Comparison of ENCODE assay signal across 8 mouse cellular contexts in the genomic region with DNA sequence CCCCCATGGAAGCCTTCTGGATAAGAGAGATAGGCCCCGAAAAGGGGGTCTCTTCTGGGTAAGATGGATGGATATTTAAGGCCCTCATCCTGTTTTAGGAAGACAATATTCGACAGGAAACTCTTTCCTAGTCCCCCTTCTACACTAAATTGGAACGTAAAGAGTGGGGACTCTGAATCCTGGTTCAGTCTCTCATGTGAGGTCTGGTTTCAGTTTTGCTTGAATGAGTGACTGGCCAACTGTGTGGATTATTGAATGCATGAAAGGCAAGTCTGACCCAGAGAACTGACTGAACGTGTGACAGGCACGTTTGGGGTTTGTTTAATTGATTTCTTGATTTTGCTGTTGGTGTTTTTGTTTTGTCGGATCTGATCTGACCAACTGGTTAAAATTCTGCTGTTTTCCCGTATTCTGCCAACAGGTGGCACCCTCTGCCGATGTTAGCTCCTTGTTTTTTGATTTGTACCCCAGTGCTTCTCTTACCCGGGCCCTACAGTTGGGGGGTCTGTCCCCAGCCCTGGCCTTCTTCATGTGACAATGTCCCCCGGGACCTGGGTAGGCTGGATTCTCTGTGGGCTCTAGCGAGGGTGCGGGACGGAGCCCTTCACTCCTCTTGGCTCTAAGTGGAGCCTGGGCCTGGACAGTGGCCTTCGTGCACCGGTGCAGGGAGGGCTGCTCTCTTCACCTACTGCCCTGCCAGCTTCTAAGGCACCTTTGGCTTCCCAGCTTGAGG. TPM values are rescaled to one million over a fixed set of nuclear protein-coding genes. Genes with fewer than 3 reads are reported as not detected.
A peak's percentile ranks its signal among the peaks of the same experiment; 100 is the strongest.
DNase-seq lines count a peak whose midpoint lies in the region; ATAC-seq and TF ChIP-seq lines count a peak whose summit lies in the region.

No protein-coding gene starts in this region.

- no peaks in the 10 kb centered on the region for H3K9me3 ChIP-seq in forebrain, postnatal 0 days (ENCODE audit: low read length)
- H3K9me3 ChIP-seq in lung, embryonic 14.5 days (ENCODE audit: low read depth, low read length): no peaks in the 10 kb centered on the region

- peak overlapping the region; percentile 43 for H3K4me3 ChIP-seq in cerebellum, adult 2 months (replicated peaks; ENCODE audit: insufficient read depth, low read depth, low read length)
- no peak overlapping the region; the same call in 1 of the 2 replicates for H3K4me3 ChIP-seq in forebrain, postnatal 0 days (ENCODE audit: low read depth, low read length)
- H3K4me3 ChIP-seq in layer of hippocampus, adult 2 months: peak overlapping the region; percentile 52
- peak overlapping the region; percentile 20; the same call in 1 of the 2 replicates for H3K4me3 ChIP-seq in lung, embryonic 14.5 days (ENCODE audit: low read depth, low read length)

- TF ChIP-seq POLR2A in cerebellum, adult 2 months (IDR thresholded peaks at IDR 0.05; ENCODE audit: borderline replicate concordance, insufficient read depth, low read length): no peak

- peak; percentile 71; the same call in 1 of the 2 replicates for TF ChIP-seq CTCF in cerebellum, adult 2 months (IDR thresholded peaks at IDR 0.05; ENCODE audit: borderline replicate concordance, insufficient read depth, low read depth, low read length)
- peak; percentile 81 for TF ChIP-seq CTCF in forebrain, postnatal 0 days (IDR thresholded peaks at IDR 0.05; ENCODE audit: low read depth)
- TF ChIP-seq CTCF in layer of hippocampus, adult 2 months (conservative IDR thresholded peaks at IDR 0.05): peak; percentile 88
- TF ChIP-seq CTCF in lung, embryonic 14.5 days (IDR thresholded peaks at IDR 0.05; ENCODE audit: low read depth): peak; percentile 79

- intact Hi-C loops in heart, postnatal 36 days (cut with DNase I): loop anchor here (5.0 kb wide), 1 partner anchor 418 kb away; no protein-coding TSS in a partner anchor

- no peaks in the 10 kb centered on the region for H3K4me1 ChIP-seq in cerebellum, adult 2 months (ENCODE audit: control insufficient read depth, insufficient read depth, low read length)
- H3K4me1 ChIP-seq in forebrain, postnatal 0 days (ENCODE audit: insufficient read depth): no peaks in the 10 kb centered on the region
- no peaks in the 10 kb centered on the region for H3K4me1 ChIP-seq in lung, embryonic 14.5 days (ENCODE audit: insufficient read depth)

- WGBS in cerebellum, adult 2 months: 12% methylated on average over 15 of the region's 15 CpGs
- 23% methylated on average over 15 of the region's 15 CpGs for WGBS in forebrain, postnatal 0 days
- WGBS in lung, embryonic 14.5 days: 23% methylated on average over 15 of the region's 15 CpGs

- no peaks in the 10 kb centered on the region for H3K36me3 ChIP-seq in forebrain, postnatal 0 days (ENCODE audit: insufficient read depth)
- no peaks in the 10 kb centered on the region for H3K36me3 ChIP-seq in lung, embryonic 14.5 days (ENCODE audit: insufficient read depth)

- ATAC-seq in forebrain, postnatal 0 days: peak; percentile 76
- peak; percentile 58; the same call in 1 of the 2 replicates for ATAC-seq in lung, embryonic 14.5 days (ENCODE audit: insufficient read depth)
- peak; percentile 59; the same call in 1 of the 2 replicates for ATAC-seq in neutrophil, adult 5-6 weeks (ENCODE audit: extremely low read depth, insufficient number of reproducible peaks, low FRiP score, poor library complexity, severe bottlenecking)

- H3K9ac ChIP-seq in forebrain, postnatal 0 days: peak overlapping the region; percentile 18; the same call in 1 of the 2 replicates
- H3K9ac ChIP-seq in lung, embryonic 14.5 days: peak overlapping the region; percentile 33; the same call in 1 of the 2 replicates

- DNase-seq in MN1 (ENCODE audit: low spot score): peak; percentile 63
- DNase-seq in cerebellum, adult 2 months: peak; percentile 61 to 76
- peak; percentile 83 for DNase-seq in forebrain, postnatal 0 days
- DNase-seq in heart, postnatal 36 days: peak; percentile 71
- DNase-seq in layer of hippocampus, adult 2 months (ENCODE audit: low spot score in 2 of 2): peak; percentile 58 to 82
- peak; percentile 88 for DNase-seq in lung, embryonic 14.5 days
- peak; percentile 54 to 71 for DNase-seq in thymus, postnatal 36 days

- H3K27me3 ChIP-seq in cerebellum, adult 2 months (ENCODE audit: control insufficient read depth, insufficient read depth, low read length): no peaks in the 10 kb centered on the region
- no peaks in the 10 kb centered on the region for H3K27me3 ChIP-seq in forebrain, postnatal 0 days (ENCODE audit: insufficient read depth, low read length)
- H3K27me3 ChIP-seq in lung, embryonic 14.5 days (ENCODE audit: insufficient read depth, low read length): no peaks in the 10 kb centered on the region

- H3K4me2 ChIP-seq in forebrain, postnatal 0 days (ENCODE audit: low read depth): peak overlapping the region; percentile 45
- peak overlapping the region; percentile 49 for H3K4me2 ChIP-seq in lung, embryonic 14.5 days

- no peak overlapping the region for H3K27ac ChIP-seq in cerebellum, adult 2 months (ENCODE audit: insufficient read depth, low read length)
- H3K27ac ChIP-seq in forebrain, postnatal 0 days (ENCODE audit: low read depth, low read length): no peak overlapping the region
- peak overlapping the region; percentile 61; the same call in 1 of the 2 replicates for H3K27ac ChIP-seq in layer of hippocampus, adult 2 months
- H3K27ac ChIP-seq in lung, embryonic 14.5 days (ENCODE audit: low read depth): no peak overlapping the region

RNA-seq across cellular contexts. Expression of a gene that starts 16.1 kb away (rescaled TPM):
- polyA plus RNA-seq in cerebellum, adult 2 months (2012; rRNA removed): 78.5 and 80.7 TPM in 2 replicates
- 95.1 and 155 TPM in 2 replicates for total RNA-seq in forebrain, postnatal 0 days (2014; rRNA removed)
- polyA plus RNA-seq in forebrain, postnatal 0 days (2015; fragmentation: Nextera tagmentation; extraction: Ambion mirVana): 153 and 193 TPM in 2 replicates
- total RNA-seq in heart, postnatal 36 days (2021): 10 to 100 TPM; 71.0 to 75.8 TPM
- 10 to 100 TPM; 51.5 to 56.4 TPM for total RNA-seq in layer of hippocampus, adult 2 months (2021)
- 230 TPM in 2 replicates for polyA plus RNA-seq in lung, embryonic 14.5 days (2014; fragmentation: Nextera tagmentation; extraction: Ambion mirVana)
- total RNA-seq in neutrophil, adult 5-6 weeks (2017): 56.4 and 58.2 TPM in 2 replicates
